Mouse (Mus musculus): ENCODE data around the gene Ly86.

GRCm38 (mm10) chr13:37451471-37451870 is 106.5 kb downstream of the Ly86 start:
- no peak for TF ChIP-seq CTCF (conservative IDR thresholded peaks at IDR 0.05 in 1 of 2, IDR thresholded peaks at IDR 0.05 in 1 of 2; ENCODE audit: low read depth in 2 of 2, low read length in 2 of 2)
- TF ChIP-seq GABPA (IDR thresholded peaks at IDR 0.05; ENCODE audit: insufficient replicate concordance, low read depth, low read length), result no peak
- TF ChIP-seq USF2 (conservative IDR thresholded peaks at IDR 0.05; ENCODE audit: low read depth, low read length), result no peak
- no peak for TF ChIP-seq POLR2A (IDR thresholded peaks at IDR 0.05; ENCODE audit: low read depth, low read length)
- no peak for TF ChIP-seq MEF2A (IDR thresholded peaks at IDR 0.05; ENCODE audit: borderline replicate concordance, low read depth, low read length)
- TF ChIP-seq ZC3H11A (IDR thresholded peaks at IDR 0.05; ENCODE audit: low read depth, low read length), result no peak
- TF ChIP-seq MXI1 (IDR thresholded peaks at IDR 0.05; ENCODE audit: low read depth, low read length), result no peak
- TF ChIP-seq ELF1 (IDR thresholded peaks at IDR 0.05; ENCODE audit: low read depth, low read length), result no peak
- TF ChIP-seq TCF12 (IDR thresholded peaks at IDR 0.05; ENCODE audit: low read depth, low read length), result no peak
- TF ChIP-seq ZKSCAN1 (IDR thresholded peaks at IDR 0.05; ENCODE audit: borderline replicate concordance, low read depth, low read length), result no peak
- TF ChIP-seq MAX (IDR thresholded peaks at IDR 0.05; ENCODE audit: low read length), result no peak
- TF ChIP-seq CHD2 (IDR thresholded peaks at IDR 0.05; ENCODE audit: low read length), result no peak
- TF ChIP-seq E2F4 (IDR thresholded peaks at IDR 0.05; ENCODE audit: insufficient replicate concordance, low read depth, low read length), result no peak
